Mouse (Mus musculus): Measurements from ENCODE around the gene Ubr3.

The Ubr3 gene

GRCm38 (mm10) chr2:70025711-70026110, 128.7 kb downstream of the Ubr3 start:
- no peak for DNase-seq (ENCODE audit: extremely low spot score, low read depth, low spot score)

GRCm38 (mm10) chr2:70031472-70031871, 134.4 kb downstream of the Ubr3 start:
- DNase-seq (ENCODE audit: extremely low spot score, low read depth, low spot score): no peak

GRCm38 (mm10) chr2:70034895-70035294, 137.8 kb downstream of the Ubr3 start:
- no peak for DNase-seq (ENCODE audit: extremely low spot score, low read depth, low spot score)

DNA sequence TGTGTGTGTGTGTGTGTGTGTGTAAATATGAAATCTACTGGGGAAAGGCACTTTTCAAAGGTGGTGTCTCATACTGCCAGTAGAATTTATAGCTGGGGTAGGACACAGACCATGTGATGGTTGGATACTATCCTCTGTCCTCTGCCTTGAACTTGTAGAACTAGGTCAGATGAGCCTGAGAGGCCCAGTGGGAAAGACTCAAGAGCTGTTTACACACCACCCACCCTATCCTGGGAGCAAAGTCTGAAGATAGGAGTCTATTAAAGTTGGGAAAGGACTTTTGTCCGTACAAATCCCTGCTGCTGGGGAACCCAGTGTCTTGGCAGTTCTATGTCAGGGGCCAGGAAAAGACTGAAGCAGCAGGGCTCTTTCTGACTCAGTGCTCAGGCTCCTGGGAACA, 138.3 kb downstream of the Ubr3 start:
- DNase-seq (ENCODE audit: extremely low spot score, low read depth, low spot score): no peak

GRCm38 (mm10) chr2:70037221-70037620, 140.2 kb downstream of the Ubr3 start:
- DNase-seq (ENCODE audit: extremely low spot score, low read depth, low spot score): no peak

DNA sequence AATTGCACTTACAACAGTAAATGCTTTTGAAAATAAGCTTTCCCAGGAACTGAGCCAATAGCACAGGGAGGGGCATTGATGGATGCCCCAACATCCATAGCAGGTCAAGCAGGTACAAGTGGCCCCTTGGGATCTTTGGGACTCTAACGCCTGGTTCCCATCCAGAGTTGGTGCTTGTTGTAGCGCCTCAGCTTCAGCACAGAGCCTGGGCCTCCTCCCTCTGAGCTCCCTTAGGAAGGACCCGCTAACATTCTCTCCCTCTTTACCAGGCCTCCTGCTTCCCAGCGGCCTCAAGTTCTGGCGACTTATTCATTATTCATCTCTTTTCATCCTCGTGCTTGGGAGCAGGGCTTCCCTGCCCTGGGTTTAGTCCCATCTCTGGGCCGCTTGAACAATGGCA, 141.7 kb downstream of the Ubr3 start, which contains the start of gene Myo3b:
Myo3b (plus strand) TSS at position 375 of the 400 bp plus-strand sequence.
- DNase-seq (ENCODE audit: extremely low spot score, low read depth, low spot score): no peak

GRCm38 (mm10) chr2:70044466-70044865, 147.4 kb downstream of the Ubr3 start:
- DNase-seq (ENCODE audit: extremely low spot score, low read depth, low spot score): no peak

GRCm38 (mm10) chr2:70047868-70048267, 150.8 kb downstream of the Ubr3 start:
- DNase-seq (ENCODE audit: extremely low spot score, low read depth, low spot score): no peak

DNA sequence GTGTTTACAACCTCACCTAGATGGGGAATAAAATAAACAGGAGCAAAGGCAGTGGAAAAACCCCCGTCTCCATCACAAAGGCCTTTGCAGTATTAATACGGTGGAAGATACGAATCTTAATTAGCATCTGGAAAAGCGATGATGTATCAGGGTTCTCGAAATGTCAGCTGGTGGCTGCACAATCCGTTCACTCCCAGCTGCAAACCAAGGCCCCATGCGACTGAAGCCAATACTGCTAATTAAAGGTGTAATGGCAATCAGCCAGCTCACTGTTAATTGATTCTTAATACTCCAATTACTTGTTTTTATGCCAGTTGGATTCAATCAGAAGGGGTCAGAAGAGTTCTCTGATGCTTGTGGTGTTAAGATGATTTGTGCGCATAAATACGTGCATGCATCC, 156.8 kb downstream of the Ubr3 start:
- no peak for DNase-seq (ENCODE audit: extremely low spot score, low read depth, low spot score)

GRCm38 (mm10) chr2:70058201-70058600, 161.2 kb downstream of the Ubr3 start:
- no peak for DNase-seq (ENCODE audit: extremely low spot score, low read depth, low spot score)

- no peak for DNase-seq (ENCODE audit: extremely low spot score, low read depth, low spot score)
These were observed 163.6 kb downstream of the Ubr3 start for GRCm38 (mm10) chr2:70060359-70061345.

- no peak for DNase-seq (ENCODE audit: extremely low spot score, low read depth, low spot score)
These were observed 168.1 kb downstream of the Ubr3 start for GRCm38 (mm10) chr2:70065116-70065515.

GRCm38 (mm10) chr2:70065729-70066300, 168.8 kb downstream of the Ubr3 start:
- no peak for DNase-seq (ENCODE audit: extremely low spot score, low read depth, low spot score)

- DNase-seq (ENCODE audit: extremely low spot score, low read depth, low spot score): no peak
These were observed 169.4 kb downstream of the Ubr3 start for GRCm38 (mm10) chr2:70066338-70067022.

- no peak for DNase-seq (ENCODE audit: extremely low spot score, low read depth, low spot score)
These were observed 172.8 kb downstream of the Ubr3 start for GRCm38 (mm10) chr2:70069861-70070260.

All from hindlimb bud, embryonic 11.5 days (tissue).